Mouse (Mus musculus): ENCODE measurements around the gene Slc22a18. TPM values are rescaled to one million over a fixed set of nuclear protein-coding genes. Genes with fewer than 3 reads are reported as not detected.

The Slc22a18 gene
- total RNA-seq, 2 experiments from 2014 or later = 1.4 to 1.5 TPM

Other genes starting within 250 kb of the Slc22a18 start
- gene Cdkn1c, start 12.7 kb upstream of the Slc22a18 start, total RNA-seq (2021) = 100 to 1,000 TPM; 242 to 645 TPM
- gene Phlda2, start 29.4 kb downstream of the Slc22a18 start, total RNA-seq (2021) = 1 to 10 TPM in 1 of 2 experiments, under 1 TPM in 1; 0.43 to 2.6 TPM
- 100 to 1,000 TPM; 149 to 150 TPM for gene Nap1l4, start 75.4 kb downstream of the Slc22a18 start, total RNA-seq (2021)
- gene Cars, start 126.4 kb downstream of the Slc22a18 start, total RNA-seq (2021) = 10 to 100 TPM; 46.9 to 59.3 TPM
- gene Tnfrsf26, start 155.0 kb downstream of the Slc22a18 start, total RNA-seq (2021) = 1 to 10 TPM in 1 of 2 experiments, under 1 TPM in 1; 0.79 to 1.7 TPM
- 1 to 10 TPM; 3.5 to 3.9 TPM for gene Tnfrsf22, start 175.9 kb downstream of the Slc22a18 start, total RNA-seq (2021)
- gene Tnfrsf23, start 212.1 kb downstream of the Slc22a18 start, total RNA-seq (2021) = 1 to 10 TPM; 3.1 to 4.3 TPM

Measured in adrenal gland, postnatal 36 days (tissue).